Mouse (Mus musculus) cortical plate, adult 2 months (tissue): ENCODE results near the gene Abcb8.

Experiments used
- CTCF ChIP-seq: fragments of 200-500 bp; IDR thresholded peaks from 2 replicates; pipeline ENCODE4 v1.5.1; 2011; ENCODE audit warnings: mild to moderate bottlenecking, control low read depth, low read length; ENCODE audit not compliant: insufficient read depth; ENCODE audit errors: extremely low read depth
- POLR2A ChIP-seq: fragments of 200-500 bp; IDR thresholded peaks from 2 replicates; pipeline ENCODE4 v1.6.1; 2011; ENCODE audit warnings: mild to moderate bottlenecking, low read length, control low read depth; ENCODE audit not compliant: insufficient read depth; ENCODE audit errors: extremely low read depth

GRCm38 (mm10) chr5:24352251-24352859, 41.1 kb upstream of the Abcb8 start:
- no peak for TF ChIP-seq CTCF
- TF ChIP-seq POLR2A: no peak
